Mouse (Mus musculus) forebrain, embryonic 10.5 days (tissue): ENCODE data around the gene Izumo1. TPM values are rescaled to one million over a fixed set of nuclear protein-coding genes. Genes with fewer than 3 reads are reported as not detected.

Source experiments
- DNase-seq: peaks from one replicate; pipeline ENCODE4 v3.0.0-alpha.2; 2017; ENCODE audit warnings: low spot score; ENCODE audit errors: extremely low spot score
- H3K27ac ChIP-seq: fragments of 300-500 bp; sonication (generic); 2 replicates; pipeline ENCODE4 v1.5.1; 2016; ENCODE audit warnings: mild to moderate bottlenecking
- H3K27me3 ChIP-seq: fragments of 300-500 bp; sonication (generic); 2 replicates; pipeline ENCODE4 v1.6.1; 2016; ENCODE audit warnings: mild to moderate bottlenecking; ENCODE audit not compliant: poor library complexity, severe bottlenecking
- H3K36me3 ChIP-seq: fragments of 300-500 bp; sonication (generic); replicated peaks from 2 replicates; pipeline ENCODE4 v1.6.1; 2016; ENCODE audit warnings: mild to moderate bottlenecking, moderate library complexity
- H3K4me1 ChIP-seq: fragments of 300-500 bp; sonication (generic); 2 replicates; pipeline ENCODE4 v1.6.1; 2016
- H3K4me3 ChIP-seq: fragments of 300-500 bp; sonication (generic); 2 replicates; pipeline ENCODE4 v1.5.1; 2016; ENCODE audit warnings: mild to moderate bottlenecking, moderate library complexity
- H3K9me3 ChIP-seq: fragments of 300-500 bp; sonication (generic); 2 replicates; pipeline ENCODE4 v1.6.1; 2016; ENCODE audit warnings: mild to moderate bottlenecking, moderate library complexity
- WGBS: fragments of 180-500 bp; shearing (Covaris S2); methylation state at CpG from one replicate; pipeline ENCODE4 v1.1.7; 2016; 5-methylcytosine and 5-hydroxymethylcytosine counted together
- polyA plus RNA-seq: library from polyadenylated mRNA; unstranded; fragments of >200 nt; fragmentation: Nextera tagmentation; extraction: Ambion mirVana; gene quantifications from 2 replicates; pipeline ENCODE4 v1.2.1, GENCODE M21; 2016

The Izumo1 gene
- polyA plus RNA-seq, 1 experiment from 2014 or later: 0.25 TPM

- Histone ChIP-seq H3K36me3 (no peaks in the 10 kb centered on the region), H3K27ac (no peak overlapping the region), H3K4me3 (no peak overlapping the region), H3K9me3 (no peaks in the 10 kb centered on the region), H3K4me1 (peaks cover 11% of the 10 kb centered on the region), H3K27me3 (peaks cover 70% of the 10 kb centered on the region)
- no peak for DNase-seq
- WGBS: 90% methylated on average over 7 of the region's 7 CpGs
Observed at GRCm38 (mm10) chr7:45626571-45627076, 5.0 kb downstream of the Izumo1 start.

GRCm38 (mm10) chr7:45627261-45627660, 5.7 kb downstream of the Izumo1 start, which contains the start of gene Rasip1:
Gene Rasip1, plus strand, starts transcription at chr7:45627488.
- Histone ChIP-seq H3K27me3 (peaks cover 76% of the 10 kb centered on the region), H3K4me1 (peaks cover 13% of the 10 kb centered on the region), H3K9me3 (no peaks in the 10 kb centered on the region), H3K36me3 (no peaks in the 10 kb centered on the region), H3K4me3 (peak within 1 kb of the TSS; percentile 70), H3K27ac (peak within 1 kb of the TSS; percentile 88)
- DNase-seq: no peak
- WGBS: 82% methylated on average over 9 of the region's 9 CpGs

- peaks cover 90% of the 10 kb centered on the region for H3K27me3 ChIP-seq
- peak; percentile 82 for DNase-seq
- H3K9me3 ChIP-seq: no peaks in the 10 kb centered on the region
- H3K4me1 ChIP-seq: peaks cover 18% of the 10 kb centered on the region
- peak overlapping the region; percentile 88 for H3K27ac ChIP-seq
- peak overlapping the region; percentile 70 for H3K4me3 ChIP-seq
- WGBS: 1% methylated on average over 105 of the region's 105 CpGs
- H3K36me3 ChIP-seq: no peaks in the 10 kb centered on the region
Observed at GRCm38 (mm10) chr7:45628364-45629294, 7.0 kb downstream of the Izumo1 start.

- H3K27ac ChIP-seq: no peak overlapping the region
- no peak overlapping the region for H3K4me3 ChIP-seq
- H3K9me3 ChIP-seq: no peaks in the 10 kb centered on the region; the same call in 1 of the 2 replicates
- H3K27me3 ChIP-seq: peaks cover 84% of the 10 kb centered on the region
- H3K4me1 ChIP-seq: peaks cover 18% of the 10 kb centered on the region
- WGBS: 74% methylated on average over 23 of the region's 23 CpGs
- H3K36me3 ChIP-seq: no peaks in the 10 kb centered on the region
- DNase-seq: no peak
Observed at GRCm38 (mm10) chr7:45630064-45630907, 8.7 kb downstream of the Izumo1 start.

GRCm38 (mm10) chr7:45632499-45632898, 10.9 kb downstream of the Izumo1 start:
- no peak for DNase-seq
- Histone ChIP-seq H3K4me3 (peak overlapping the region; percentile 42), H3K27ac (peak overlapping the region; percentile 75), H3K36me3 (peaks cover 19% of the 10 kb centered on the region), H3K27me3 (peaks cover 64% of the 10 kb centered on the region), H3K9me3 (peaks cover 3% of the 10 kb centered on the region; the same call in 1 of the 2 replicates), H3K4me1 (peaks cover 18% of the 10 kb centered on the region)
- 13% methylated on average over 32 of the region's 35 CpGs for WGBS

GRCm38 (mm10) chr7:45634946-45635681, 13.5 kb downstream of the Izumo1 start:
- Histone ChIP-seq H3K9me3 (peaks cover 3% of the 10 kb centered on the region; the same call in 1 of the 2 replicates), H3K4me1 (peaks cover 30% of the 10 kb centered on the region), H3K27me3 (peaks cover 47% of the 10 kb centered on the region), H3K4me3 (no peak overlapping the region), H3K36me3 (peaks cover 19% of the 10 kb centered on the region), H3K27ac (no peak overlapping the region)
- 95% methylated on average over 11 of the region's 11 CpGs for WGBS
- DNase-seq: no peak

- no peak for DNase-seq
- Histone ChIP-seq H3K9me3 (peaks cover 3% of the 10 kb centered on the region; the same call in 1 of the 2 replicates), H3K4me3 (no peak overlapping the region), H3K27ac (no peak overlapping the region), H3K36me3 (peaks cover 19% of the 10 kb centered on the region), H3K27me3 (peaks cover 46% of the 10 kb centered on the region), H3K4me1 (peaks cover 33% of the 10 kb centered on the region)
- 87% methylated on average over 15 of the region's 15 CpGs for WGBS
Observed at GRCm38 (mm10) chr7:45635711-45636688, 14.4 kb downstream of the Izumo1 start.

- peaks cover 19% of the 10 kb centered on the region for H3K36me3 ChIP-seq
- peaks cover 3% of the 10 kb centered on the region; the same call in 1 of the 2 replicates for H3K9me3 ChIP-seq
- no peak for DNase-seq
- H3K27me3 ChIP-seq: peaks cover 35% of the 10 kb centered on the region
- no peak overlapping the region for H3K27ac ChIP-seq
- H3K4me3 ChIP-seq: peak overlapping the region; percentile 37; the same call in 1 of the 2 replicates
- 93% methylated on average over 6 of the region's 6 CpGs for WGBS
- peaks cover 42% of the 10 kb centered on the region for H3K4me1 ChIP-seq
Observed at GRCm38 (mm10) chr7:45637710-45638109, 16.1 kb downstream of the Izumo1 start.

- peak; percentile 94 for DNase-seq
- H3K27me3 ChIP-seq: peaks cover 24% of the 10 kb centered on the region
- H3K27ac ChIP-seq: peak overlapping the region; percentile 73
- 19% methylated on average over 29 of the region's 29 CpGs for WGBS
- H3K9me3 ChIP-seq: peaks cover 3% of the 10 kb centered on the region; the same call in 1 of the 2 replicates
- H3K4me3 ChIP-seq: peak overlapping the region; percentile 37
- H3K4me1 ChIP-seq: peaks cover 50% of the 10 kb centered on the region
- H3K36me3 ChIP-seq: peaks cover 19% of the 10 kb centered on the region
Observed at GRCm38 (mm10) chr7:45638623-45639401, 17.2 kb downstream of the Izumo1 start.

GRCm38 (mm10) chr7:45639561-45640027, 18.0 kb downstream of the Izumo1 start, which contains the start of gene Mamstr:
Gene Mamstr, plus strand, starts transcription at chr7:45639977.
- no peak for DNase-seq
- WGBS: 19% methylated on average over 19 of the region's 19 CpGs
- peak within 1 kb of the TSS; percentile 73 for H3K27ac ChIP-seq
- peaks cover 3% of the 10 kb centered on the region; the same call in 1 of the 2 replicates for H3K9me3 ChIP-seq
- peaks cover 19% of the 10 kb centered on the region for H3K36me3 ChIP-seq
- H3K27me3 ChIP-seq: peaks cover 23% of the 10 kb centered on the region
- peak within 1 kb of the TSS; percentile 37 for H3K4me3 ChIP-seq
- H3K4me1 ChIP-seq: peaks cover 57% of the 10 kb centered on the region
